Mouse (Mus musculus) embryonic fibroblast, embryonic 13.5 days (primary cell): Measurements from ENCODE around the gene Nme7.

ENCODE experiments used
- CTCF ChIP-seq: IDR thresholded peaks from 2 replicates; pipeline ENCODE4 v1.5.1; 2011; ENCODE audit warnings: mild to moderate bottlenecking, control low read depth, low read length, moderate library complexity, borderline replicate concordance; ENCODE audit not compliant: insufficient read depth
- POLR2A ChIP-seq: IDR thresholded peaks from 2 replicates; pipeline ENCODE4 v1.6.1; 2011; ENCODE audit warnings: low read depth, mild to moderate bottlenecking, control low read depth, low read length, moderate library complexity

DNA sequence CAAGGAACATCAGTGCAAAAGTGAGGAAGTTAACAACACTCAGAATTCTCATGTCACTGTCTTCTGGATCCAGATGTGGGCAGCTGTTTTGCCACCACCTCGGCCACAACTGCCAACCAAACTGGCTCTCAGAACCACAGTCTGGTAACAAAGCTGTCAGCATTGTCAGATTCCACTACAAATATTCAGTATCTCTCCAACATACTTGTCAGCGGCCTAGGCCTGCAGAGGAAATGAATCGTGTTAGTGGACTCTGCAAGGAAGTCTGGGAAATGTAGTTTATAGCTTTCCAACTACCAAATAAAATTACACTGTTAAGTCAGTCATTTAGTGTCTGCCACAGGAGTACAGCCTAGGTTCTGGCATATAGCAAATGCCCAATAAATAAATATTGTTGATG lies 113.7 kb downstream of the Nme7 start:
- TF ChIP-seq CTCF = no peak
- TF ChIP-seq POLR2A = no peak
